Mouse (Mus musculus): ENCODE measurements around the gene Gm20547. TPM values are rescaled to one million over a fixed set of nuclear protein-coding genes. Genes with fewer than 3 reads are reported as not detected.
"Not testable (repeated sequence)": the region's sequence is repeated elsewhere in the genome, so short reads cannot be mapped to it uniquely, and the experiment has no call there.

Gm20547 gene
- polyA plus RNA-seq, 1 experiment, result 0.05 TPM

DNA sequence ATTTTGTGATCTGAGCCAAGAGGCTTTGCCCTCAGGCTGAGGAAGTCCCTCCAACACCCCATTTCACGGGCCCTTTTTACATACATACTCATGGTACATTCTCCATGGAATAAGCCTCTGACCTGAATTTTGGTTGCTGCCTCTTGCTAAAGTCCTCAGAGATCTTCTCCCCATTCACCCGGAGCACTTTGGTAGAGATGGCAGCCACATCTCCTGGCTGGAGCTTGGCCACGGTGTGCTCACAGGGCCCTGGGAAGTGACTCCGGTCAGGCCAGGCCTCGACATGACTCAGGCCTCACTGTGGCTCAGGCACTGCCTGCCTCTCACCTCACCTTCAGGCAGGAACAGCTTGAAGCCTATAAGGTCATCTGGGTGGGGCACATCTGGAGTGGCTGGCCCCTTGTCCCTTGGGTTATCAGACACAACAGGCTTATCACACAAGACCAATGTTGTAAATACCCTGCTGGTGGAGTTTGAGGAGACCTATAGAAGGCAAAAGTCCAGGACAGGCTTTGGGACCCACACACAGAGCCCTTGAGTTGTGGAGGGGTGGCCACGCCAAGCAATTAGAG, 41.0 kb downstream of the Gm20547 start:
- no peak overlapping the region for H3K27ac ChIP-seq (ENCODE audit: insufficient read depth, low read depth, low read length)
- H3K4me1 ChIP-seq (ENCODE audit: control insufficient read depth, insufficient read depth, low read length), result peaks cover 9% of the 10 kb centered on the region
- WGBS, result 86% methylated on average over 6 of the region's 6 CpGs
- no peak overlapping the region for H3K4me3 ChIP-seq (ENCODE audit: insufficient read depth, low read depth, low read length)
- TF ChIP-seq CTCF (conservative IDR thresholded peaks at IDR 0.05; ENCODE audit: insufficient read depth, insufficient read length, low read depth, low read length) (no peak), POLR2A (IDR thresholded peaks at IDR 0.05; ENCODE audit: low read depth, low read length) (no peak)
- DNase-seq, result no peak
- H3K27me3 ChIP-seq (replicated peaks; ENCODE audit: control insufficient read depth, insufficient read depth, low read length), result no peaks in the 10 kb centered on the region
- no peaks in the 10 kb centered on the region for H3K36me3 ChIP-seq (ENCODE audit: control insufficient read depth, insufficient read depth, low read length)

DNA sequence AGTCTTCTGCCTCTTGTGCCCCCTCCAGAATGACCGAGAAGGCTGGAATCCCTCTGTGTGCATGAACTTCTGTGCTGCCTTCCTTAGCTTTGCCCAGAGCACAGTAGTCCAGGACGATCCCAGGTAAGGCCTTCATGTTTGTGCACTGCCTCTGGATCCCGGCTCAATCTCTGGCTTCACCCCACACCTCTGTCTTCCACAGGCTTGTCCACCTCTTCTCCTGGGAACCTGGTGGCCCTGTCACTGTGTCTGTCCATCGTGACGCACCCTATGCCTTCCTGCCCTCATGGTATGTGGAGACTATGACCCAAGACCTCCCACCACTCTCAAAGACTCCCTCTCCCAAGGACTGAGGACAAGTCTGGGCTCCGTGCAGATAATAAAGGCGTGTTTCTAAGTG, 43.1 kb downstream of the Gm20547 start:
- TF ChIP-seq POLR2A (IDR thresholded peaks at IDR 0.05; ENCODE audit: low read depth, low read length), result no peak
- Histone ChIP-seq H3K4me3 (ENCODE audit: insufficient read depth, low read depth, low read length) (no peak overlapping the region), H3K27ac (ENCODE audit: insufficient read depth, low read depth, low read length) (no peak overlapping the region), H3K36me3 (ENCODE audit: control insufficient read depth, insufficient read depth, low read length) (no peaks in the 10 kb centered on the region; the same call in 1 of the 2 replicates), H3K4me1 (ENCODE audit: control insufficient read depth, insufficient read depth, low read length) (peaks cover 10% of the 10 kb centered on the region), H3K27me3 (replicated peaks; ENCODE audit: control insufficient read depth, insufficient read depth, low read length) (no peaks in the 10 kb centered on the region)
- 89% methylated on average over 7 of the region's 7 CpGs for WGBS
- no peak for DNase-seq

DNA sequence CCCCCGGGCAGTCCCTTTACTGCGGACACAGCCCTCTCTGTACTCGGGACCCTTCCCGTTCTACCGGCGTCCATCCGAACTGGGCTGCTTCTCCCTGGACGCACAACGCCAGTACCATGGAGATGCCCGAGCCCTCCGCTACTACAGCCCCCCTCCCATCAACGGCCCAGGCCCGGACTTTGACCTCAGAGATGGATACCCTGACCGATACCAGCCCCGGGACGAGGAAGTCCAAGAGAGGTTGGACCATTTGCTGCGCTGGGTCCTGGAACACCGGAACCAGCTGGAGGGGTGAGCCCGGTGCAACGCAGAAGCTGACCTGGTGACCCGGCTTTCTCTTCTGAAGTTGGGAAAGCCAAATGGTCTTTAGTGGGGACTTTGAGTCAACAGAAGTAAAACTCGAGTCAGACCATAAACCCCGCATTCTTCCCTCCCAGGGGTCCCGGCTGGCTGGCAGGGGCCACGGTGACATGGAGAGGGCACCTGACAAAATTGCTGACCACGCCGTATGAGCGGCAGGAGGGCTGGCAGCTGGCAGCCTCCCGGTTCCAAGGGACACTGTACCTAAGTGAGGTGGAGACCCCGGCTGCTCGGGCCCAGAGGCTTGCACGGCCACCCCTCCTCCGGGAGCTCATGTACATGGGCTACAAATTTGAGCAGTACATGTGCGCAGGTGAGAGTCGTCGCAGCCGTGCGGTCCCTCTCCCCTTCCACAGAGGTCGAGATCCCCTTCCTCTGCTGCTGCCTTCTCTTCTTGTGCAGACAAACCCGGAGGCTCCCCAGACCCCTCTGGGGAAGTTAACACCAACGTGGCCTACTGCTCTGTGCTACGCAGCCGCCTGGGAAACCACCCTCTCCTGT, 44.1 kb downstream of the Gm20547 start:
- Histone ChIP-seq H3K4me3 (ENCODE audit: insufficient read depth, low read depth, low read length) (peak overlapping the region; percentile 73), H3K36me3 (ENCODE audit: control insufficient read depth, insufficient read depth, low read length) (no peaks in the 10 kb centered on the region; the same call in 1 of the 2 replicates), H3K27me3 (replicated peaks; ENCODE audit: control insufficient read depth, insufficient read depth, low read length) (no peaks in the 10 kb centered on the region), H3K27ac (ENCODE audit: insufficient read depth, low read depth, low read length) (no peak overlapping the region; the same call in 1 of the 2 replicates), H3K4me1 (ENCODE audit: control insufficient read depth, insufficient read depth, low read length) (peaks cover 10% of the 10 kb centered on the region)
- TF ChIP-seq POLR2A (IDR thresholded peaks at IDR 0.05; ENCODE audit: low read depth, low read length) (no peak), CTCF (conservative IDR thresholded peaks at IDR 0.05; ENCODE audit: insufficient read depth, insufficient read length, low read depth, low read length) (no peak)
- DNase-seq, result peak; percentile 43
- 19% methylated on average over 43 of the region's 43 CpGs for WGBS

DNA sequence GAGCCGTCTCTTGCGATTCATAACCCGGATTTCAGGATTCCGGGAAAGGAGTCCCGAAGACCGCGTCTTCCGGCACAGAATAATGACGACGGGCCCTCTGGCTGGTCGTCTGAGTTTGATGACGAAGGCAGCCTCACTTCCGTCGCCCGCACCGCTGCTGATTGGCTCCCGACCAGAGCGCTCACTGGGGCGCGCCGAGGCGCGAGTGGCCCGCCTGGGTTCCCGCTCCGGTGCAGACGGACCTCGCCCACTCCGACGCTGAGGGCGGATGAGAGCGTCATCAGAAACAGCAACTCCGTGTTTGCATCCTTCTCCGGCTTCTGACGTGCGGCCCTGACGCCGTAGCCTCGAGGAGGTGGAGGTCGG, 45.0 kb downstream of the Gm20547 start, which contains the start of the genes Stk19 and Dxo:
Stk19 (minus strand) TSS at position 90 of the 366 bp plus-strand sequence.
Dxo (plus strand) TSS at position 164 of the 366 bp plus-strand sequence.
- Histone ChIP-seq H3K27ac (ENCODE audit: insufficient read depth, low read depth, low read length) (peak within 1 kb of the TSS; percentile 24), H3K4me3 (ENCODE audit: insufficient read depth, low read depth, low read length) (peak within 1 kb of the TSS; percentile 73), H3K27me3 (replicated peaks; ENCODE audit: control insufficient read depth, insufficient read depth, low read length) (no peaks in the 10 kb centered on the region), H3K36me3 (ENCODE audit: control insufficient read depth, insufficient read depth, low read length) (no peaks in the 10 kb centered on the region; the same call in 1 of the 2 replicates), H3K4me1 (ENCODE audit: control insufficient read depth, insufficient read depth, low read length) (peaks cover 10% of the 10 kb centered on the region)
- under 1% methylated on average over 40 of the region's 40 CpGs for WGBS
- peak; percentile 98 for DNase-seq
- TF ChIP-seq POLR2A (IDR thresholded peaks at IDR 0.05; ENCODE audit: low read depth, low read length) (peak; percentile 71), CTCF (conservative IDR thresholded peaks at IDR 0.05; ENCODE audit: insufficient read depth, insufficient read length, low read depth, low read length) (no peak)

- Histone ChIP-seq H3K4me1 (ENCODE audit: control insufficient read depth, insufficient read depth, low read length) (peaks cover 10% of the 10 kb centered on the region), H3K27me3 (replicated peaks; ENCODE audit: control insufficient read depth, insufficient read depth, low read length) (no peaks in the 10 kb centered on the region), H3K27ac (ENCODE audit: insufficient read depth, low read depth, low read length) (0 out of 2 replicates have a peak overlapping the region, but pooled peaks have one; percentile 19), H3K36me3 (ENCODE audit: control insufficient read depth, insufficient read depth, low read length) (no peaks in the 10 kb centered on the region; the same call in 1 of the 2 replicates), H3K4me3 (ENCODE audit: insufficient read depth, low read depth, low read length) (peak overlapping the region; percentile 73)
- TF ChIP-seq CTCF (conservative IDR thresholded peaks at IDR 0.05; ENCODE audit: insufficient read depth, insufficient read length, low read depth, low read length), result no peak
- no peak for TF ChIP-seq POLR2A (IDR thresholded peaks at IDR 0.05; ENCODE audit: low read depth, low read length)
- WGBS, result 3% methylated on average over 48 of the region's 48 CpGs
- DNase-seq, result no peak
Measured at GRCm38 (mm10) chr17:34836155-34836855, 45.5 kb downstream of the Gm20547 start.

GRCm38 (mm10) chr17:34830776-34831175, 51.1 kb downstream of the Gm20547 start:
- DNase-seq, result peak; percentile 53
- not testable (repeated sequence) for H3K27ac ChIP-seq (ENCODE audit: insufficient read depth, low read depth, low read length); H3K4me1 ChIP-seq (ENCODE audit: control insufficient read depth, insufficient read depth, low read length); H3K27me3 ChIP-seq (replicated peaks; ENCODE audit: control insufficient read depth, insufficient read depth, low read length); H3K4me3 ChIP-seq (ENCODE audit: insufficient read depth, low read depth, low read length)
- WGBS, result 89% methylated on average over 1 of the region's 1 CpGs
- peaks cover 14% of the 10 kb centered on the region for H3K36me3 ChIP-seq (ENCODE audit: control insufficient read depth, insufficient read depth, low read length)
